Mouse (Mus musculus) granulocyte monocyte progenitor cell, adult 5-6 weeks (primary cell): ENCODE data around the gene Gm21885. TPM values are rescaled to one million over a fixed set of nuclear protein-coding genes. Genes with fewer than 3 reads are reported as not detected.

Source experiments
- ATAC-seq: replicated peaks from 2 replicates; pipeline ENCODE4 v1.8.0; 2016; ENCODE audit warnings: mild to moderate bottlenecking, moderate TSS enrichment, inconsistent platforms; ENCODE audit not compliant: poor library complexity, severe bottlenecking
- total RNA-seq, 2 experiments: library from RNA; stranded (forward) in 1 of 2; stranded (reverse) in 1 of 2; fragments of 200-712, 200-1000 nt in 1 of 2; fragments of >200 nt in 1 of 2; fragmentation: Nextera tagmentation in 1 of 2; gene quantifications; 2 replicates each; pipeline ENCODE4 v1.2.3; 2014 to 2017

Gm21885 gene
- total RNA-seq (2014; fragmentation: Nextera tagmentation) (not detected in 2 replicates), total RNA-seq (2017) (not detected in 2 replicates)

GRCm38 (mm10) chr11:94281199-94282181 lies at the start of gene Gm21885:
Gm21885 (plus strand) TSS chr11:94281873.
- ATAC-seq = no peak

- ATAC-seq = no peak
Observed at GRCm38 (mm10) chr11:94233405-94233804, 48.3 kb upstream of the Gm21885 start.

- no peak for ATAC-seq
Observed at GRCm38 (mm10) chr11:94234380-94234779, 47.3 kb upstream of the Gm21885 start.

DNA sequence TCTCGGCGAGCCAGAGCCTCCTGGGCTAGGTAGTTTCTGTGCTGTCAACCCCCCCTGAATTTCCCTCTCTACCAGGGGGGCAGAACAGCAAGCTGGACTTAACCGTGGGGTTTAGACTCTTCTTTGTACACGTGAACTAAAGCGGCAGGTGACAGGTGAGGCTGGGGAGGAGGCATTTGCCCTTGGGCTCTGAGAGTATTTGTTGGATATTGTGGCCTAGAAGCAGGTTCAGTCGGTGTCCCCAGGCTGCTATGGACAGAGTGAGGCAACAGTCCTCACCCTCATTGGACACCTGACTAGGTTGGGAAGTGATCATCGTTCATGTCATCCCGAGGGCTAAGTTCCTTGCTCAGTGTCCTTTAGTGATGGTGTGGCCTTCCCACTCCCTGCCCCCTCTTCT lies 46.8 kb upstream of the Gm21885 start:
- no peak for ATAC-seq

DNA sequence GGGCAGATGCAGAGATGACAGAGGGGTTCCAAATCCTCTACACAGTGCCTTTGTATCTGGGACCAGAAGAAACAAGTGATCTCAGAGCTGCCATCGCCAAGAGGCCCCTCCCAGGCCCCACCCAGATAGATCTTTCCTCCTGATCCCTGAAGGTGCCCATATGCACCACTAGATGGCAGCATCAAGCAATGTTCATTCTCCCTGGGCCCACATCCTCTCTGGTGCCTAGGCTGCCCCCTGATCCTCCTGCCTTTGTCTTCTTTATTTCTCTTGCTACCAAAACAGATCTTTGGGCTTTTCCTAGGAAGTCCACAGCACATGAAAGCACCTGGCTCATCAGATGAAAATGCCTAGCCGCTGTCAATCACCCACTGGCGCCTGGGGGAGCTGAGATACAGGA lies 45.6 kb upstream of the Gm21885 start:
- ATAC-seq = peak; percentile 93

DNA sequence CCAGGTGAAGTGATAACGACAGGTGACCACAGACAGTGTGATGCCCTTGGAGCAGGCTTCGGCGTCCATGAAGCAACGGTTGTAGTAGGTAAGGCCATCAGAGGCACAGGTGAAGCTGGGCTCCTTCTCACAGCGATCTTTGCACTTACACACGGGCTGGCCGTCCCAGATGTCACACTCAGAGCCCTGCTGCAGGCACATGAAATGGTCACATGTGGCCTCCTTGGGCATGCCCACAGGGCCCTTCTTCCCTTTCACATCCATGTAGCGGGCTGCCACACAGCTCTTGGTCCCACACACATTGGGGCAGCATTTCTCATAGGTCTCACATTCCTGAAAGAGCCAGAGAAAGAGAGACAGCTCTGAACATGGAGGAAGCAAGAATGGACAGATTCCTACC lies 42.9 kb upstream of the Gm21885 start:
- ATAC-seq = no peak

DNA sequence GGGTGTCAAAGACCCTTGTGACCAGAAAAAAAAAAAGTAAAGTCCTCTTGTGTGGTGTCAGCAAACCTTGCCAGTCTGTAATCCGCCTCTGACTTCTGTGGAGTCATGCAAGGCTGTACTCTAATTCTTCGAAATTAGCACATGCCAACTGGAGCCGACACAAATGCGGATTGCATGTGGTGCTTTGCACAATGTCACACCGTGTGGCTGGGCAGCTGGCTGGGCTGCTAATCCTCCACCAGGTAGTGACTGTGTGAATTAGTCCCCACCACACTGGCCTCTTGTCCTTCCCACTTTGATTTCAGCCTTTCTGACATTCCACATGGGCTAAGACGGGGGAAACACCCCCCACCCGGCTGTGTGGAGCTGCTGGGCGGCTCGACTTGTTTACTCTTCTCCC lies 42.0 kb upstream of the Gm21885 start:
- no peak for ATAC-seq

- ATAC-seq = peak; percentile 71
Observed at GRCm38 (mm10) chr11:94242760-94243421, 38.8 kb upstream of the Gm21885 start.

- ATAC-seq = peak; percentile 42
Observed at GRCm38 (mm10) chr11:94243422-94244180, 38.1 kb upstream of the Gm21885 start.

DNA sequence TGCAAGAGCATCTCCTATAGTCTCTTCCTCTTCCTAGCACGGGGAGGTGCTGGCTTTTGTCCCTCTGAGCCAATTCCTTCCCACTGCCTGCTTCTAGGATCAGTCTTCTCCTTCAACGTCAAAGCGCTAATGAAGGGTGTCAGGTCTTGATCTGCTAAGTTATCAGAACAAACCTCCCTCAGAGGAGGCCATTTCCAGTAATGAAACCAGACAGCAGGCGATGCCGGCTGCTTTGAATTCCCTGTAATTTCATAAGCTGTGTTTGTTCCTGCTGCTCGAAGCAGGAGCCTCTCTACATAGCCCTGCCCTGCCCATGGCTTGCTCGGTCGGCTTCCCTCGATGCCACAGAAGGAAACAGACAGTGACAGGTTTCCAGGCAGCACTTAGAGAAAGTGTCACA lies 37.3 kb upstream of the Gm21885 start:
- ATAC-seq = no peak

GRCm38 (mm10) chr11:94245955-94246788 lies 35.5 kb upstream of the Gm21885 start, which contains the start of gene Wfikkn2:
Wfikkn2 (minus strand) TSS chr11:94246005.
- ATAC-seq = no peak

GRCm38 (mm10) chr11:94246789-94247061 lies 34.9 kb upstream of the Gm21885 start:
- no peak for ATAC-seq

DNA sequence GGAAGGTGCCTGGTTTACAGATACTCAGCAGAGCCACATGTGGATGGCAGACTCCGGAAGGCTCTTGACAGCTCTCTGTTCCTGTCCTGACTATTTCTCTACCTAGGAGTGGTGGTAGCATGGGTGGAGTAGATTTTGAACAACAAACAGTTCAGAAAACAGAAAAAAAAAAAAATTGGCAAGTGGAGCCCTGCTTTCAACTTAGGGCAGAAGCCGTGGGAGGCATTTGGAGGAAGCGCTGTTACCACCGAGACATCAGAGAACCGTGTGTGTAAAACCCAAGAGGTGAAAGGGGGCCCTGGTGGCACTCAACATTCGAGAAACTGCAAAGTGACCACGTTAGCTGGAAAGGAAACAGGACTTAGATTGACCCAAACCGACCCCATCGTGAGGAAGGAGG lies 28.5 kb upstream of the Gm21885 start:
- ATAC-seq = no peak

GRCm38 (mm10) chr11:94253691-94254090 lies 28.0 kb upstream of the Gm21885 start:
- ATAC-seq = peak; percentile 25; the same call in 1 of the 2 replicates

GRCm38 (mm10) chr11:94255733-94256132 lies 25.9 kb upstream of the Gm21885 start:
- ATAC-seq = no peak

GRCm38 (mm10) chr11:94257987-94258386 lies 23.7 kb upstream of the Gm21885 start:
- no peak for ATAC-seq

GRCm38 (mm10) chr11:94259814-94260213 lies 21.9 kb upstream of the Gm21885 start:
- peak; percentile 89 for ATAC-seq

DNA sequence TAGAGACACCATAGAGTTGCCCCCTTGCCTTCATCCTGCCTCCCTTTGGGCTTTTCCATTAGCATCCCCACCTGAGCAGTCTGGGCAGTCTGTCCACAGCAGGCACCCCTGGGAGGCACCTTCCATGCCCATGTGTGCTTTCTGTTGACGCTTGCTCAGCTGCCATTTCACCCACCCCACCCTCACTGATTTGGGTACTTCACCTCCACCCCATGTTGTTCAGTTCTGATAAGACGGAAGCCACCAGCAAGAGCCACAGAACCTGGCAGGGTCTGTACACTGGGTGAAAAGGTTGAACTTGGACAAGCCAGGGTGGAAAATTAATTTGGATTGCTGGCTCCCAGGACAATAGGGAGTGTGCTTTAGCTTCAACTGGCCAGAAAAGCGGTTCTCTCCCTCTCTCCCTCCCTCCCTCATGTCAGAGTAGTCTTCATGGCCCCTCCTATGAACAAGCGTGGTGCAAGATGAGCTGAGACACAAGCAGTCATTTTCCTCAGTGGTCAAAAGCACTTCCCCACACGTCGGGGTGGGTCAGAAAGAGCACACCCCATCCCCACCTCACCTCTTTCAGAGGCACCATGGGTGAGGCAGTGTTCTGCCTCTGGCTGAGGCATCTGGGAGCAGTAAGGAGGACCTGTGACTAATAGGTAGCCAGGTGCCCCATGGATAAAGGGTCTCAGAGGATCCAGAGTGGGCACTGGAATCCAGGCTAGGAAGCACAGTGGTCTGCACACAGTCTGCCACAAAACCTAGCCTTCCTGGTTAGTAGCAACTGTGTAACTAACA lies 19.9 kb upstream of the Gm21885 start:
- peak; percentile 25 for ATAC-seq

- peak; percentile 71 for ATAC-seq
Observed at GRCm38 (mm10) chr11:94265134-94265785, 16.4 kb upstream of the Gm21885 start.
